Mouse (Mus musculus): Measurements from ENCODE around the gene Adss.
A peak's percentile ranks its signal among the peaks of the same experiment; 100 is the strongest.

The Adss gene

DNA sequence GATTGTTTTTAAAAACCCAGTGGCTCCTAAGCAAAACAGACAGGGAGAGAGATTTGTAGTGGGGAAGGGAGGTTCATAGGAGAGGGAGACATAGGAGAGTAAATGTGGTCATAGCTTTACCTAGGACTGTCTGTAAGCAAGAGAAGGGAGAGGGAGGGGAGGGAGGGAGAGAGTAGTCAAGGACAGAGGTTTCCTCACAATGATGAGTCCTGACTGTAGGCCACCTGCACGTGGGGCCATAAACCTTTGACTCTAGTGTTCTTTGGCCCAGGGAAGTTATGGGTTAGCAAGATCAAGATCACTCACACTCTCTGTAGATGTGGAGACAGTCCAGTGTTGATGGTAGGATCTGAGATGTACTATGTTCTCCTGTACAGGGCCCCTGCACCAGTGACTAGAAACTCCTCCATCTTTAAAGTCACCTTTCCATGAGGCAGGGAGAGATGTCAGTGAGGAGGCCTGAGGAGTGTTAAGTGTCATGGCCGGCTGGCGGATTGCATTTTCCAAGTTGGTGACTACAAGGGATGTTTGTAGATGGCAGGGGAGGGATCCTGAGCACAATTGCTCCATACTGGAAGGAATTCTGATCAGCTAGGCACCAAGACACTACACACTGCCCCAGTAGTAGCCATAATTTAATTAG is 68.3 kb downstream of the Adss start:
- no peak for ATAC-seq (ENCODE audit: low TSS enrichment)

DNA sequence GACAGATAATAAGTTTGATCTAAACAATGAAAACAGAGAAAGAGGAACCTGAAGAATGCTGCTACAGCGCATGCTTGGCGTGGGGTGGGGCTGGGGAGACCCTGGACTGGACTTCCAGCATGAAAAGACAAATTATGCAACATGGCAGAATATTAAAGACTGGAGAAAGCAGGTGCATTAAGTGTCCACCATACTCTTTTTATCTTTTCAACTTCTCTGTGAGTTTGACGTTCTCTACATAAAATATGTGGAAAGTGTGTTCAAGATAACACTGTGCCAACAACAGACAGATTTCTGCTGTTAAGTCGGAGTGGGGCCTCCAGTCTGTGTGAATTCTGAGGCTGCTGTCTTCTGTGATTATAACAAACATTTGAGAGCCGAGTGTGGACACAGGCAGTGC is 69.4 kb downstream of the Adss start:
- ATAC-seq (ENCODE audit: low TSS enrichment) = no peak

DNA sequence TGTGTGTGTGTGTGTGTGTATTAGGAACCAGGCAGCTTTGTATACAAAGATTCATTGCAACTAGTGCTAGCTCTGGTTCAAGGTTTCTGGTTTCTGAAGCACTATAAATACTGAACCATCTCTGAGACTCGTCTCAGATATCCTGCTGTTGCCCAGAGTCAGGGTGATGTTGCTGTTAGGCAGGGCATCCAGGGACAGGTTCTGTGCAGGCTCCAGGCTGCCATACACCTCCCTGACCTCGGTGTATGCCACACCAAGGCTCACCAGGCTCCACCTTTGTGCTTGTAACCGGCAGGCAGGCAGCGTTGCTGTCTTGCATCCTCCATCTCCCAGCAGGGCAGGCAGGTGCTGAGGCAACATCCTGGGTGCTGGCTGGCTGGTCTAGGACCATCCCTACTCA is 72.5 kb downstream of the Adss start:
- ATAC-seq (ENCODE audit: low TSS enrichment) = no peak

DNA sequence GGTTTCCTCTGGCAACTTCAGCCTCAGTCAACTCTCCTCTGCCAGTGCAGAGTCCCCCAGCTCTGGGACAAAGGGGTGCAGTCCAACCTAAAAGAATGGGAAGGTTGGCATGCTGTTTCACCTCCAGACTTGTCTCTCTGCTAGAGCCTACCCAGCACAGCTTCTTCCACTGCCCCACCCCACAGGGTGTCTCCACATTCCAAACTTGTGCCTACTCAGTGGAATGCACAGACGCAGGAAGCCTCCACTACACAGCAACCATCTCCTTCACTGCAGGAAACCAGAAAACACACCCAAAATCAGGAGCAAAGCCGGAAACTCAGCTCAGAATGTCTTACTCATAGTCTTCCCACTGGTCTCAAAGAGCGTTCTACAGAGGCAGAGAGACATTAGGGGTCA is 77.3 kb downstream of the Adss start:
- ATAC-seq (ENCODE audit: low TSS enrichment) = no peak

DNA sequence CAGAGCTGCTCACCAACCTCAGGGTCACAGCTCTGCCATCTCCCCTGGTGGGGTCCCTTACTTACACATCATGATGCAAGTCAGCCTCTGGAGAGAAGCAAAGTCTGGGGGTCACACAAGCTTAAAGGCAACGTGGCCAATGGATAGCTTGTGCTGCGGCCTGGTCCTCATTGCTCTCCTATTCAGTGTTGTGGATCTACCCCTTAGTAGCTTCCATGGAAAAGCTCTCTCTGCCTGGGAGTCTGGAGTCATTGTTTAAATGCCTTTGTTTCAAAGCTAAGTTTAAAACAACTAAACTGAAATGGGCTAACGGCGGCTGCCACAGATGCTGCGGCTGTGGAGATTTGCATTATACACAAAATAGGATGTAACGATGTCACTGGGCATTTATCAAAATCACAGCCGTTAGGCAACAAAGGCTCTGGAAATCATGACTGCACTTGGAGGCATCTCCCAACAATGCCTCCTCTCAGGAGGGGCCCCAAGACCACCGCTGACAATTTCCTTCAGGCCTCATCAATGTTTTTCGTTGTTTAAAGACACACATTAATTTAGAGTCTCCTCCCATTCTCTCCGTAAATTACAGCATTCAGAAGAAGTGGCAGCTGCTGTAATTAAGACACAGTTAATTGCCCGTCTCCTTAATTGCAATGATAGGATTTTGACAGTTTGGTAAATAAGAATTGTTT is 77.8 kb downstream of the Adss start:
- no peak for ATAC-seq (ENCODE audit: low TSS enrichment)

DNA sequence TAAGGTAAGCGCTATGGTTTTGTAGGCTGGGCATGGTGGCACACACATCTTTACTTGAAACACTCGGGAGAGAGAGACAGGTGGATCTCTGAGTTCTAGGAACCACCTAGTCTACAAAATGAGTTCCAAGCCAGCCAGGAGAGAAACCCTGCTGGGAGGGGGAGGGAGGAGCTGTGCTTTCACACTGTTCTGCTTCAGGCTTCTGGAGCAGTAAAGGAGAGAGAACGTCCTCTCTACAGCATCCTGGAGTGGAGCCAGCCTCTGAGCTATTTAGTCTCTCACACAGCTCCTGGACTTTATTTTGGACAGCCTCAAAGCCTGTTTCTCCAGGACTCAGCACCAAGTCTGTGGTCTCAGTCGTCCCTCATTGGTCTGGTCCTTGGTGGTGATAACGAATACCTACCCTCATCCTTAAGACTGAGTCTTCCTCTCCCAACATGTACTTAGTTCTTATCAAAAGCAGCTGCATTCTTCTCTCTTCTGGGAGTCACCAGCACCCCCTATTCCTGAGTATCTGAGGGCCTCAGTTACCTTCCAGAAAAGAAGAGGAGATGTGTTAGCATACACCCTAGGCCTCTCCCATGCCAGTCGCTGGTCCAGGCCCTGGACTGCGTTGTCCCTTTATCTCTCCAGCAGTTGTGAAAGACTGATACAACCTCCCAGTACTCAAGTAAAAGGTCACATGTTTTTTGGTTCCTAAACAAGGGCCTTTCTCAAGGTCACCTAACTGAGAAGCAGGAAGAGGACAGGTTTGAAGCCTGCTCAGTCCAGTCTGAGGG is 79.1 kb downstream of the Adss start:
- peak; percentile 65 for ATAC-seq (ENCODE audit: low TSS enrichment)

DNA sequence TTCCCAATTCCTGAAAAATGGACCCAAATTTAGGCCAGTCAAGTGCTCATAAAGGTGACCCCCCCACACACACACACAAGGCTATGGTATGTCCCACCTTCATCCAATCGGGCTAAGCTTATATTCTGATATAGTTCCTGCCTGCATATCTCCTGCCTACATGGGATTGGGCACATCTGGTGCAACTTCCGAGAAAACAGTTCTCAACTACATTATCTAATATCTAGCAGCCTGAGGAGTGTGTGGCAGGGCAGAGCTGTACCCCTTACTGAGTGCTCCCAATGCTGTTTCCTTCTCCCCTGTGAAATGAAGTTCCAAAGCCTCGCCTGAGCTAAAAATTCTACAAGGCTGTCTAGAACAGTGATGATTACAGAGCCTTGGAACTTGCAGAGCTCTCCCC is 79.9 kb downstream of the Adss start:
- no peak for ATAC-seq (ENCODE audit: low TSS enrichment)

DNA sequence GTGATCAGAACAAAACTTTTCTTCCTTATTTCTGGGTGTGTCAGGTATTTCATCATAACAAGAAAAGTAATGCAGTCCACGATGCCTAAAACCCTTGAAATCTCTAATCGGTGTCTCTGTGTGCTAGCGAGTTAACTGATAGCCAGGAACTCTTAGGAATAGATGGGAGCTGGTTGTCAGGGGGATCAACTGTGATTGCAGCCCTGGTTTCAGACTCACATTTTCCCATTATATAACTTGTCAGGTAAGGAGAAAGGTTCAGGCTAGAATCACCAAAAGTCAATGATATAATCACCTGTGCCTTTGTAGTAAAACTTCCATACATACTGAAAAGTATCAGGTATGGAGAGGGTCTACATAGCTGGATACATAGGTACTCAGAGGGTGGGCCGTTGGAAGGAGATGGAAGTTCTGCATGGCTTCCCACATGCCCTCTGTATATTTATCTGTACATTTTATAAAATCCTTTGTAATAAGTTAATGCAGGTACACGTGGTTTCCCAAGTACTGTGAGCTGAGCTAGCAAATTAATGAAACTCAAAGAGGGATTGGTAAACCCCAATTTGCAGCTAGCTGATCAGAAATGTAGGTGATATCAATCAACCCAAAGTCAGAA is 81.8 kb downstream of the Adss start:
- ATAC-seq (ENCODE audit: low TSS enrichment) = no peak

DNA sequence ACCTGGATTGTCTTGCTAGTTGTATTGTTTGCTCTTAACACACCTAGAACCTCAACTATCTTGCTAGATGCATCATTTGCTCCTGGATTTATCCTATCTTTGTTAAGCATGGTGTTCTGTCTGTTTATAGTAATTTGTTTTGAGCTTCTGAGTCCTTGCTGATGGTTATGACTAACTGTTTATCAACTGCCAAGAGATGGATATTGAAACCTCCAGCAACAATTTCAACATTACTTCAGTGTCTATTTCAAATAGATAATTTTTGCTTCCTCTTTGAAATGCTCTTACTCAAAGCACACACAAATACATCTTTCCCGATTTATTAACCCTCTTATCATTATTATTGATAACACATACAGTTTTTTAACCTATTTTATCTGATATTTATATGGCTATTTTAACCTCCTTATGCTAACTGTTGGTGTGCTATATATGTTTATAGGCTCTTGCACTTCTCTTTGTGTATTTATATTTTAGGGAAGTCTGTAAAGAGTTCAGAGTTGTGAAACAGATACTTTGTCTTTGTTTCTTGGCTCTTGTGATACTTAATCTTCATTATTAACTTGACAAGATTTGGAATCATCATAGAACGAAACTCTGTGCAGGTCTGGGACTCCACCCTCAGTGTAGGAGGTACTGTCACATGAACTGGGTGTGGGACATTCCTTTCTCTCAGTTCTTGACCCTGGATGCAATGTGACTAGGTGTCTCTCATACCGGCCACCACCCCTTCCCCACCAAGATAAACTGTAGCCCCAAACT is 82.5 kb downstream of the Adss start:
- ATAC-seq (ENCODE audit: low TSS enrichment) = no peak

All from frontal cortex, adult (tissue).